21 mouse cellular contexts compared by ENCODE assay signal in genomic region chr4:33988466-33989089, GRCm38 (mm10).
DNase-seq lines count a peak whose midpoint lies in the region; ATAC-seq and TF ChIP-seq lines count a peak whose summit lies in the region.
"Had no signal": no experiment of that assay in that cellular context is flagged by ENCODE, and none has a peak within 500 bp of the region (broad histone marks: within the 10 kb centered on the region; RNA-seq: fewer than 3 reads in every experiment).

No protein-coding gene starts in this region.

- no peaks in the 10 kb centered on the region for H3K36me3 ChIP-seq in spleen, adult 2 months (ENCODE audit: control insufficient read depth, insufficient read depth, low read length)
- no peaks in the 10 kb centered on the region for H3K36me3 ChIP-seq in splenic B cell, adult 2 months (ENCODE audit: control insufficient read depth, insufficient read depth, low read length, poor library complexity, severe bottlenecking)
- H3K36me3 ChIP-seq in intestine, postnatal 0 days (ENCODE audit: control insufficient read depth, insufficient read depth): no peaks in the 10 kb centered on the region
- H3K36me3 ChIP-seq: embryonic facial prominence, embryonic 13.5 days; forebrain, embryonic 12.5 days; G1E; heart, embryonic 15.5 days; hindbrain, embryonic 10.5 days; hindbrain, embryonic 15.5 days had no signal

- ATAC-seq in intestine, postnatal 0 days: no peak
- ATAC-seq: forebrain, embryonic 16.5 days had no signal

- TF ChIP-seq POLR2A in spleen, adult 2 months (IDR thresholded peaks at IDR 0.05; ENCODE audit: low read depth, low read length): no peak

- H3K9me3 ChIP-seq in intestine, postnatal 0 days (ENCODE audit: control insufficient read depth): no peaks in the 10 kb centered on the region
- H3K9me3 ChIP-seq: embryonic facial prominence, embryonic 13.5 days; forebrain, embryonic 12.5 days; G1E; heart, embryonic 15.5 days; hindbrain, embryonic 10.5 days; hindbrain, embryonic 15.5 days had no signal

- peak overlapping the region; percentile 78 for H3K27ac ChIP-seq in spleen, adult 2 months (ENCODE audit: insufficient read depth, low read length)
- no peak overlapping the region for H3K27ac ChIP-seq in intestine, postnatal 0 days (ENCODE audit: low read depth, low read length)
- H3K27ac ChIP-seq: embryonic facial prominence, embryonic 13.5 days; forebrain, embryonic 12.5 days; heart, adult 2 months; heart, embryonic 15.5 days; hindbrain, embryonic 10.5 days; hindbrain, embryonic 15.5 days had no signal

- H3K27me3 ChIP-seq in spleen, adult 2 months (ENCODE audit: control insufficient read depth, insufficient read depth, low read length): no peaks in the 10 kb centered on the region
- no peaks in the 10 kb centered on the region for H3K27me3 ChIP-seq in splenic B cell, adult 2 months (ENCODE audit: control insufficient read depth, insufficient read depth, low read length, poor library complexity, severe bottlenecking)
- H3K27me3 ChIP-seq in intestine, postnatal 0 days (replicated peaks; ENCODE audit: control insufficient read depth, insufficient read depth, low read length): no peaks in the 10 kb centered on the region
- H3K27me3 ChIP-seq: embryonic facial prominence, embryonic 13.5 days; forebrain, embryonic 12.5 days; heart, embryonic 15.5 days; hindbrain, embryonic 15.5 days had no signal

- no peak for TF ChIP-seq CTCF in spleen, adult 2 months (IDR thresholded peaks at IDR 0.05; ENCODE audit: extremely low read depth, insufficient read depth, insufficient read length, insufficient replicate concordance)
- TF ChIP-seq CTCF in intestine, postnatal 0 days (IDR thresholded peaks at IDR 0.05; ENCODE audit: low read depth): no peak

- no peak overlapping the region for H3K4me3 ChIP-seq in spleen, adult 2 months (ENCODE audit: extremely low read depth, insufficient read depth, insufficient read length)
- H3K4me3 ChIP-seq in intestine, postnatal 0 days (ENCODE audit: low read depth, low read length): no peak overlapping the region
- H3K4me3 ChIP-seq: embryonic facial prominence, embryonic 13.5 days; forebrain, embryonic 12.5 days; heart, adult 2 months; heart, embryonic 15.5 days; hindbrain, embryonic 10.5 days; hindbrain, embryonic 15.5 days had no signal

- DNase-seq in spleen, adult 2 months (ENCODE audit: low read depth in 1 of 2, low spot score in 2 of 2): peak in 1 of 2 experiments; percentile 32
- DNase-seq in spleen, postnatal 4 days (ENCODE audit: low spot score in 2 of 2): no peak
- DNase-seq in CD4-positive, CD25-positive, alpha-beta regulatory T cell, adult 2 months (ENCODE audit: low read depth, low spot score): peak; percentile 69
- DNase-seq in induced T-regulatory cell, adult 2 months (ENCODE audit: low read depth): peak; percentile 48
- peak; percentile 52 for DNase-seq in splenic B cell, adult 2 months (ENCODE audit: low read depth, low spot score)
- DNase-seq in kidney, postnatal 14 days: no peak
- DNase-seq: adrenal gland, postnatal 14 days; cerebellum, adult 18-20 months; cerebellum, adult 9-11 months; cerebellum, postnatal 36 days; gastrocnemius, postnatal 14 days; heart, adult 2 months had no signal

- no peak overlapping the region for H3K9ac ChIP-seq in intestine, postnatal 0 days (ENCODE audit: low read depth, low read length)
- H3K9ac ChIP-seq: embryonic facial prominence, embryonic 13.5 days; forebrain, embryonic 12.5 days; heart, embryonic 15.5 days; hindbrain, embryonic 15.5 days had no signal

- H3K4me1 ChIP-seq in spleen, adult 2 months (ENCODE audit: control insufficient read depth, insufficient read depth, insufficient read length): peaks cover 6% of the 10 kb centered on the region; the same call in 1 of the 2 replicates
- H3K4me1 ChIP-seq in intestine, postnatal 0 days (replicated peaks; ENCODE audit: control insufficient read depth, insufficient read depth, low read length): no peaks in the 10 kb centered on the region
- H3K4me1 ChIP-seq: embryonic facial prominence, embryonic 13.5 days; forebrain, embryonic 12.5 days; heart, embryonic 15.5 days had no signal

- WGBS in spleen, adult 2 months: 29% methylated on average over 5 of the region's 5 CpGs
- WGBS in intestine, postnatal 0 days: 70% methylated on average over 5 of the region's 5 CpGs

- no peak overlapping the region for H3K4me2 ChIP-seq in intestine, postnatal 0 days (replicated peaks; ENCODE audit: low read depth)
- H3K4me2 ChIP-seq: embryonic facial prominence, embryonic 13.5 days; forebrain, embryonic 12.5 days; heart, embryonic 11.5 days; heart, embryonic 15.5 days; hindbrain, embryonic 15.5 days had no signal

Comparison
In these comparisons a context has a peak if more than half of its experiments do, and no peak if none do; other contexts are left out.
1. DNase-seq: peak in CD4-positive, CD25-positive, alpha-beta regulatory T cell, adult 2 months (single experiment), induced T-regulatory cell, adult 2 months (single experiment) and splenic B cell, adult 2 months (single experiment); none in spleen, postnatal 4 days (0 of 2) and kidney, postnatal 14 days (single experiment).